Mouse (Mus musculus): ENCODE measurements around the gene Mcts2.

DNA sequence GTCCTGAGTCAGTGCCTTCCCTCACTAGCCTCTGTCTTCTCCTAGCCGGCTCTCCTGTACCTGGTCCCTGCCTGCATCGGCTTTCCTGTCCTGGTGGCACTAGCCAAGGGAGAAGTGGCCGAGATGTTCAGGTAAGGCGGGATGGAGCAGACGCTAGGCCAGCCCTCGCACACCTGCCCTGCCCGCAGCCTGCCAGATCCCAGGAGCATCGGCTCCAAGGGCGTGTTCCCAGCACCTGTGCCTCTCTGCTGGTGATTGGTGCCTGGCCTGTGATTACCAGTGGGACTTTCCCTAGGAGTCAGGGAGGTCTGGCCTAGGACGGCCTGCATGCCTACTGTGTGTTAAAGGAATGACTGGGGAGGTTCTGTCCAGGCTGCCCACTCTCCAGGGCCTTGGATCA, 13.3 kb downstream of the Mcts2 start:
- no peak for TF ChIP-seq POLR2A (IDR thresholded peaks at IDR 0.05; ENCODE audit: borderline replicate concordance, insufficient read depth, low read length)
- TF ChIP-seq CTCF (IDR thresholded peaks at IDR 0.05; ENCODE audit: borderline replicate concordance, insufficient read depth, low read depth, low read length): no peak
